Mouse (Mus musculus) brain, adult 2 months (tissue): ENCODE measurements at regions not wholly inside any gene's neighbourhood (a gene's known extent, or its start where the extent isn't known, plus 50 kb on each side); places are given as distances from the start of the nearest gene placed in this dataset.

Experiments
- DNase-seq: peaks from one replicate; pipeline ENCODE4 v3.0.0; 2011; ENCODE audit warnings: low read depth, low spot score

DNA sequence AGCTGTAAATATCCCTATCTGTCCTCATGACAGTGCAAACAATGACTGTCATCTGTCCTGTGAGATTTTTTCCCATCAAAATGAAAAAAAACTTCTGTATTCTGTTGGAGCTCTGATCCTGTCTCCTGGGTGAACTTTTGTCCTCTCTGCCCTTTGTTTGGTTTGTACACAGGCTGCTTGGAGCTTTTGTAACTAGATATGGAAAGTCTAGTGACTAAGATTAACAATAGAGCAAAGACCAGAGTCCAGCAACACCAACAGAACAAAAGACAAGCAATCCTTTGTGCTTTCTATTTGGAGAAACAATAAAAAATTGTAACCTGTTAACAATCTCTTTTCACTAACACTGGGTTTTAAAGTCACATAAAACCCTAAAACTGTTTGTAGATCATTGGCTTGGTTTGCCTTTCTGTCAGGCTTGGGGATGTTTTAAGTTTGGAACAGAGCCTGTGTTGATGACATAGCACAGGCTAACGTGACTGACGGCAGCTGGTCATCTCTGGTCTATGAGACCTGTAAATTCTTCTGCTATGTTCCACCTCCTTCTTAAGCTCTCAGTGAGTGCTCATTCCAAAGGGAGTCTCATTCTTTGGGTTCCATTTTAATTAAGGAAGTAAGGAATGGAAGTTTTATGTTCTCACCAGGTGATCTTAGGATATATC is 219.8 kb downstream of the Gm9733 start:
- DNase-seq = peak; percentile 88

GRCm38 (mm10) chr3:15118634-15119356 is 213.3 kb downstream of the Gm9733 start:
- DNase-seq = no peak

DNA sequence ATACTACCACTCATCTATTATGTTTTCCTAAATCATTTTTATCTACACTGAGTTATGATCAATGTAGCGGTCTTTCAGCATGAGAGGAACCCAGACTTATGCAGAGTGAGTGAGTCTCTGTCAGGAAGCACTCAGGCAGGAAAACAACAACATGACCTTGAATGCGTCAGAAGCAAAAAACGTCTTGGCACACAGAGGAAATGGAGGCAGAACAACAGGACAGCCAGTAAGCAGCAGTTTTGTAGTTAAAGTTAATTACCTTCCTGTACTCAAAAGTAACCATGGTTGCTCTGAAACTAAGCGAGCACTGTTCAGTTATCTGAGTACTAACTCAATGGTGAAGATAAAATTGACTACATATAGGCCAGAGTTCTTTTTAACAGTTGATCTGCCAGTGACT is 205.4 kb downstream of the Gm9733 start:
- no peak for DNase-seq

- DNase-seq = no peak
These were observed 203.7 kb downstream of the Gm9733 start for GRCm38 (mm10) chr3:15128370-15128769.

GRCm38 (mm10) chr3:15128960-15129359 is 203.1 kb downstream of the Gm9733 start:
- DNase-seq = no peak

GRCm38 (mm10) chr3:15129729-15130369 is 202.3 kb downstream of the Gm9733 start:
- no peak for DNase-seq

GRCm38 (mm10) chr3:15132136-15132535 is 200.0 kb downstream of the Gm9733 start:
- DNase-seq = no peak

DNA sequence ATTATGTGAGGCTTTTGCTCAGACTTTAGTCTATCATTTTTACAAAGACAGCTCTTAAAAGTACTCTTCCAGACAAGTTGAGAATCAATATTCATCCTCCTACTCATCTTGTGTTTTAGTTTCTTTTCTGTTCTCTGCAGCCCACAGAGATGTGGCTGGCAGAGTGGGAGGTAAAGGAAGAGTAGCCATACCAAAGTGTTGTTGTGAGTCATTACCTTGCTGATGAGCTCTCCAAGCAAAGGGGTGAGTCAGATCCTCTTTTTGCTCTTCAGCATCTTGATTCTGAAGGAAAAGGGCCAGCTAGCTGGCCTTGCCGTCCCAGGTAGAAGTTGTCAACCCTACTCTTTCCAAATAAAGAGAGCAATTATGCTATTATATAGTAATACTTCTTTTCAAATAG is 192.6 kb downstream of the Gm9733 start:
- peak; percentile 74 for DNase-seq

DNA sequence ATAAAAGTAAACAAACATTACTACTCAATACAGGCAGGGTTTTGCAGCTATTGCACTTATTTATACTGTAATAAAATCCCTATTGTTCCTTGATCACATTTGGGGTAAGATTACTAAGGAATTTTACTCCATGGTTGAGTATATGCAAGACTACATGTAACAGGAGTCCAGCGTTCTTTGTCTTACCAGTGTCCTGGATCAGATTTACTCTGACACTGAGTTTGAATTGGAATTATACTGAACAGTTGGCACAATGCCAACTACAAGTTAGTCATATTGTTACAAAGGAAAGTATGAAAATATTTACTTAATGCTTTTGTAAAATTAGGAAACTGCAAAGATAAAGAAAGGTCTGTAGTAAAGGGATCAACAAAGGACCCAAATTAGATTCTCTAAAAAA is 178.4 kb downstream of the Gm9733 start:
- no peak for DNase-seq

DNA sequence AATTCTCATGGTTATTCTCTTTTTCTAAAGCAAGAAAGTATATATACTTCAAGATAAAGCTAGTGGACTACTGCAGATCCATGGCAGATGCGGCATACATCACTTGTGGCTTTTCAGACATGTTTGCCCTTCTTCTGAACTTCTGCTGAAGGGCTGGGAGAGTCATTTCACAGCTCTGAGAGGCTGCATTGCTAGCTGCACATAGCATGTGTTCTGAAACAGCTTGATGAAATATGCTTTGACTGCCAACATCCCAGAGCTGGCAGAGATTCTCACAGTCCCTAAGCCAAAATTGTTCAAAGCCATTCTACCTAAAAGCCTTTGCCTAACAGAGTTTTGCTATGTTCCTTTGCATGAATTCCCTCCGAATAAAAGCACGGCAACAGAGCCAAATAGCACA is 177.9 kb downstream of the Gm9733 start:
- DNase-seq = peak; percentile 96

DNA sequence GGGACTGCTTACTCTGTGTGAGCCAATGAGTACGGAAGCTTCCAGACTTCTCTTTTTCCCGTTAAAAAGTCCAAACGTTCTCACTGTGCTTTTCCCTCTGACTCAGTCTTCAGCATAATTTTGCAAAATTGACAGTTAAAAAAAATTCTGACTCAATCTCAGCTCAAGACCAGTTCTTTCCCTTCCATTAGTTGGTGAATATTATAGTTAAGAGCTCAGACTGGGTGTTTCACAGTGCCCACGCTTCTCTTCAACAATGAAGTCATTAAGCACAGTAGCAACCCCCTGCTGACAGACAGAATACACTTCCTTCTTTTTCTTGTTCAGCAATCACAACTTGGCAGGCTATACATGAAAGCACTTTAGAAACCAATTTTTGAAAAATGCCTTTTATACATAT is 175.4 kb downstream of the Gm9733 start:
- DNase-seq = peak; percentile 76

DNA sequence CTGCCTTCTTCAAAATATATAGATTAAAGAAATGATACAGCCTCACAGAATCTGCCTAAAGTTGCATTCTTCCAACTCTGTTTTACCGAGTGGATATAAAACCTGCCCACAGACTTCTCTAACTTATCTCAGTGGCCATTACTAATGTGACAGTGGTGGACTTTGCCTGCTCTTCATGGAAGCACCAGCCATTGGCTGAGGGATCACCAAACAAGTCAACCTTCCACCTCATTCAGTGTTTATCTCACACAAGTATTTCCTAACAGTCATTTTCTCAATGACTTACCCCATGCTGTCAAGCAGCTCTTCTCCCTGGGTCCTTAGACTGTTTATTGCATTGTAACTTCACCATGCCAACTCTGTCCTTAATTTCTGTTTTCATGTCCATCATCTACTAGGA is 174.3 kb downstream of the Gm9733 start:
- no peak for DNase-seq

- DNase-seq = no peak
These were observed 173.2 kb downstream of the Gm9733 start for GRCm38 (mm10) chr3:15158926-15159325.

- DNase-seq = no peak
These were observed 172.0 kb downstream of the Gm9733 start for GRCm38 (mm10) chr3:15159965-15160714.

DNA sequence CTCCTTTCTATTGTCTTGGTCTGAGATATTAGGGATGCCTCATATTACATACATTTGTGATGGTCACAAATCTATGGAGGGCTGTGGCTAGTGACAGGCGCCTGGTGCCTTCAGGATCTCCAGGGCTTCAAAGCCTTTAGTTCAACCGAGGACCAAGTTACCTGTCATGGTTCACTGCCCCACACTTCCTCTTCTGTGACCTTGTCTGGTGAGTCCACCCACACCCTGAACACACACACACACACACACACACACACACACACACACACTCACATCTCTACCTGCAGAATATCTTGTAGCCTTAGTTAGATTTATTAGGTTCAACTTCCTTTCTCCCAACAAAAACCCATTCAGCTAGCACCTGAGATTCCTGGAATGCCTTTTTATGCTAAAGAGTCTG is 156.3 kb downstream of the Gm9733 start:
- DNase-seq = no peak

- DNase-seq = no peak
These were observed 152.9 kb downstream of the Gm9733 start for GRCm38 (mm10) chr3:15179079-15179812.

DNA sequence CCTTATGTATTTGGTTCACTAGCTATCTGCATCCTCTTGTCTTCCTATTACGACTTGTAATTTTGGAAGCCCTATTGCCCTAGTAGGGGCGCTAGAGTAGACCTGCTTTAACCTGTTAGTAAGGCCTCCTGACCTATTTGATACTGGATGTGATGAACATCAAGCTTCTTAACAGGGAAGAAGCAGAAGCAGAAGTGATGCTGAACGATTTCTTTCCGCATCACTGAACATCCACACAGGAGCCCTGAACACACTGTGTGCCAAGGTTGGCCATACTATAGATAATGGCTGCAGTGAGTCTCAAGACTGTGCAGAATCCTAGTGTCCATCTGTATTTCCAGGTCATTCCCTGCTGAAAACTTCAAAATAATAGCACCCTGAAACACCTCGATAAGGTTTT is 151.0 kb downstream of the Gm9733 start:
- no peak for DNase-seq

DNA sequence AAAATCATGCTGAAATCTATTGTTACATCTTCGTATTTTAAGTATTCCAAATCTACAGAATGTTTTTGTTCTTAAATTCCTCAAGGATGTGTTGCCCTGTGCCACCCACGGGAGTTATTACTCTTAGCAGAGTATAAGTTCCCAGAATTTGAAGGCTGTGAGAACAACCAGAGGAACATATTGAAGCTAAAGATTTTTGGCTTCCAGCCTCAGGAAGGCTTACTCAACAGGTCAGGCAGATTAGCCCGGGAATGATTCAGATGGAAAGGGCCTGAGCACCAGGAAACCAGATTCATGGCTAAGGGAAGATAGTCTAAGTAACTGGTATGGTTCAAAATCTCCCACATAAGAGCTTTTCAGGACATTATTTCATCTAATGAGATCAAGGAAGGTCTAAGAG is 145.4 kb downstream of the Gm9733 start:
- DNase-seq = peak; percentile 61

GRCm38 (mm10) chr3:15194362-15194761 is 137.7 kb downstream of the Gm9733 start:
- DNase-seq = peak; percentile 96

DNA sequence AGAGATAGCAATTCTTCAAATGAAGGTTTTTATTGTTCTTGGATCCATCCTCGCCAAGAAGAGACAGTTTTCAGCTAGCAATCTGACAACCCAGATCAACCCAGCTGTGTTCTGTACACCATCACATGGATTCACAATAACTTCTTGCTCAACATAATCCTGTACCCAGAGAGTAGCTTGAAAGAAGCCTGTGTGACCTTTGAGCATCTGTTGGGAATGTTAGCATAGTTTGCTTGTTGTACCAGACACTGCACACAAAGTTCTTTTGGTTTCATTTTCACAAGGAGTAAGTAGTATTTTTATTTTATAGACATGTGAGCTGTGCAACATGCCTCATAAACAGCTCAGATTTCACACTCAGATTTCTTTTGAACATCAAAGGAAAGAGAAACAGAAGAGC is 136.0 kb downstream of the Gm9733 start:
- DNase-seq = peak; percentile 21

GRCm38 (mm10) chr3:15198086-15198485 is 134.0 kb downstream of the Gm9733 start:
- DNase-seq = no peak
